Mouse (Mus musculus) bone marrow, adult 2 months (tissue): ENCODE results near the gene Alg2.

Source experiments
- CTCF ChIP-seq: fragments of 200-500 bp; IDR thresholded peaks from 2 replicates; pipeline ENCODE4 v1.5.1; 2011; ENCODE audit warnings: low read length, control low read depth; ENCODE audit not compliant: control insufficient read depth, insufficient read depth
- POLR2A ChIP-seq: fragments of 200-500 bp; IDR thresholded peaks from 2 replicates; pipeline ENCODE4 v1.6.1; 2011; ENCODE audit warnings: low read depth, mild to moderate bottlenecking, control low read depth, low read length, borderline replicate concordance; ENCODE audit not compliant: control insufficient read depth

- TF ChIP-seq POLR2A: no peak
- no peak for TF ChIP-seq CTCF
Observed at GRCm38 (mm10) chr4:47493456-47493855, 19.3 kb upstream of the Alg2 start.
